Mouse (Mus musculus) frontal cortex, postnatal 14 days (tissue): ENCODE measurements around the gene Mrtfa.

Experiments
- DNase-seq, 2 experiments: peaks; one replicate each; pipeline ENCODE4 v3.0.0; 2022; ENCODE audit warnings: low spot score in 2 of 2

The Mrtfa gene

DNA sequence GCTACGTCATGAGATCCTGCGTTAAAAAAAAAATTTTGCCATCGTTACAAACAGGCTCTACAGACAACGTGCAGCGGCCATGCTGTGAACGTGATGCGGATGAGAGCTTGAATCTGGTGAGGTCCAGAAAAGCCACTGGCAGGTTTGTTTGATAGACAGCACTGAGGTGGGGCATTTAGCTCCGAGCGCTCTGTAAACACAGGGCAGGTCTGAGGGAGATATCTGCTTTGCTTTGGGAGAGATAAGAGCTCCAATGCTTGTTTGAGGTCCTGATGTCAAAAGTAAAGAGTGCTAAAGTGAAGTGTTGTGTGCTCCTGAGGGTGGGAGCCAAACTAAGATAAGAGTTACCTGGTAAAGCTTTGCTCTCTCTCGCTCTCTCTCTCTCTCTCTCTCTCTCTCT lies 6.6 kb upstream of the Mrtfa start:
- no peak for DNase-seq

DNA sequence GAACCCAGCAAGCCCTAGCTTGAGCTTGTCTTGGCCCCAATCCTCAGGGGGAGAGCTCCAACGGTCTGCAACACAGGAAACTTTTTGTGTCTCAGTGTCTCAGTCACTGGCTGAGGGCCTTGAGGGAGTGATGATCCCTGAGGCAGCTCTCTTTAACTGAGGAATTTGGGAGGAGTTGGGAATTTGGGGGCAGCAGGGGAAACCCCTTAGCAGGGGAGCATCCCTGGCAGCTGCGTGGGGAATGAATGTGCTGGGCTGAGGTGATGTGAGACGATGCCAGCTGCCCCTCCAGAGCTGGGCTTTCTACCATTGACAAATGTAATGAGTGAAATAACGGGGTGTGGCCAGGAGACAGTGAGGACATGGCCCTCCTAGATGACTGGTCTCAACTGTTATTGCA lies 4.9 kb upstream of the Mrtfa start:
- no peak for DNase-seq

GRCm38 (mm10) chr15:81194791-81195190 lies 4.2 kb upstream of the Mrtfa start:
- no peak for DNase-seq

- no peak for DNase-seq
Observed at GRCm38 (mm10) chr15:81192858-81193257, 2.3 kb upstream of the Mrtfa start.

DNA sequence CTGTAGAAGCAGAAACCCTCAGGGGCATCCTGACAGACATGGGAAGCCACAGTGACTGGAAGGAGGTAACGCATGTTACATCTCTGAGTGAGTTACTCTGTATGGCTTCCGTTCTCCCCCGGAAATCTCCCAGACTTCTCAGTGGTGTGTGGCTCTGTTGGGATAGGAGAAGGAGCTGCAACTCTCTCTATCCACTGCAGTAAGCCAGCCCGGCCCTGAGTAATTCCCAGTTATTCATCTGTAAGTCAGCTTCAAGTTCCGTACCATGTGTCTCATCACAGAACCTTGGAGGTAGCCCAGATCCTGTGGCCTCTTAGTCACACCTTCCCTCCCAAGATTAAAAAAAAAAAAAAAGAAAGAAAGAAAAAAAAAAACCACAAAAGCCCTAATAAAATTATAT lies 1.8 kb upstream of the Mrtfa start:
- DNase-seq = no peak

DNA sequence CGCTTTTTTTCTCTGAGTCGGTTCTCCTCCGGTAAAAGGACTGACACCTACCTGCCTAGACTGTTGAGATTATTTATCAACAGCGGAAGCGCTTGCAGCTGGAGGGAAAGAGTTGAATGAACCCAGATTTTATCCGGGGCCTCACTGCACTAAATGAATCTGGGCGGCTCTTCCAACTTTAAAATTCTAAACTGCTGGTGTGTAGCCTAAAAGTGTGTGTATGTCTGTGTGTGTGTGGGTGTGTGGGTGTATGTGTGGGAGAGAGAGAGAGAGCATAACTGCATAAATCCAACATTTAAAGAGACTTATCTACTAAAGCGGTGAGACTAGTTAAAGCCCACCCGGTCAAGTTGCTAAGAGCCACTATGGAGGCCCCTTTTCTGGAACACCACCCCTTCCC lies 746 bp upstream of the Mrtfa start:
- DNase-seq = no peak

GRCm38 (mm10) chr15:81190011-81190629 lies 437 bp downstream of the Mrtfa start:
- peak in 1 of 2 experiments; percentile 25 for DNase-seq

DNA sequence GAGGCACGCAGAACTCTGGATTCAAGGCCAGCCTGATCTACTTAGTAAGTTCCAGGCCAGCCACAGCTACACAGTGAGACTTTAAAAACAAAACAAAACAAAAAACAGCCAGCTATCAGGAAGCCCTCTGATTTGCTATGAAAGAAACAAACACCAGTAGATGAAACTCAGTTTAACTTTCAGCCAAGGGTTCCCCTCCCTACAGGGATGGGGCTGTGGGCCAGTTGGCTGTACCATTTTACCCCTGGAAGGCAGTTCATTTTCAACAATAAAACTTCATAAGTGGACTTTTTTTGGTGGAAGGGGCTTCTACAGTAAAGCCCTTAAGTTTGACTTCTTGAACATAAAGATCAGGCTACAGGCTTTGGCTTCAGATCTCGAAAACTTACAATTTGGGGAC lies 1.5 kb downstream of the Mrtfa start:
- no peak for DNase-seq

- DNase-seq = no peak
Observed at GRCm38 (mm10) chr15:81184913-81185312, 5.6 kb downstream of the Mrtfa start.

- DNase-seq = no peak
Observed at GRCm38 (mm10) chr15:81181233-81181632, 9.3 kb downstream of the Mrtfa start.

GRCm38 (mm10) chr15:81179523-81179922 lies 11.0 kb downstream of the Mrtfa start:
- no peak for DNase-seq

DNA sequence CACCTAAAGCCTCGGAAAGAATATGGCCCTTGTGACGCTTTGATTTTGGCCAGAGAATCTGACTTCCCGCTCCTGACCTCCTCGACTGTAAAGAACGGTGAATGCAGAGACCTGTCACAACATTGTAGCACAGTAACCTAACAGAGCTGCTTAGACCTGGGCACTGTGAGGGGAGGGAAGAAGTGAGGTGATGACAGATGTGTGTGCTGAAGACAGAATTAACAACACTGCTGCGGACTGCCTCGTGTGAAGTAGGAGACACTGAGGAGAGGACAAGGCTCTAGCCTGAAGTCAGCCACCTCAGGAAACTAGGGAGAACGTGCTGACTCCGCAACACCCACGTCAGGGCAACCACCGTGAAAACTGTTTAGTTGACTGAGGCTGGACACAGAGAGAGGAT lies 11.9 kb downstream of the Mrtfa start:
- DNase-seq = no peak

GRCm38 (mm10) chr15:81177860-81178259 lies 12.7 kb downstream of the Mrtfa start:
- no peak for DNase-seq

GRCm38 (mm10) chr15:81175633-81176032 lies 14.9 kb downstream of the Mrtfa start:
- DNase-seq = no peak

DNA sequence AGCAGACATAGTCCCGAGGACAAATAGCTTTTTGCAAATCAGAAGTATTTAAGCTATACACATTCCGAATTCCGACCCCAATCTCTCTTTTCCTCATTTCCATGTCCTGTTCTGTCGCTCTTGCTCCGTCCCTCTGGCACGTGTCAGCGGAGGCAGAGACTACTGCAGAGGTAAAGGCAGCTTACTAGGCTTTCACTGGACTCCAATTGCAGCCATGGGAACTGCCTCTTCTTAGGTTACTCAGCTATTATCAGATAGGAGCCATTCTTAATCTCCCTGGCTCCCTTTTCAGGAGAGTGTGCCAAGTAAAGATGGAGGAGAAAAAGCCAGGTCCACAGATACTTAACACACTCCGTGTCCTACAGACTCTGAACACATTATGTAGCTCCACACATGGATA lies 18.3 kb downstream of the Mrtfa start:
- no peak for DNase-seq

- DNase-seq = no peak
Observed at GRCm38 (mm10) chr15:81168735-81169134, 21.8 kb downstream of the Mrtfa start.

- no peak for DNase-seq
Observed at GRCm38 (mm10) chr15:81167831-81168230, 22.7 kb downstream of the Mrtfa start.

DNA sequence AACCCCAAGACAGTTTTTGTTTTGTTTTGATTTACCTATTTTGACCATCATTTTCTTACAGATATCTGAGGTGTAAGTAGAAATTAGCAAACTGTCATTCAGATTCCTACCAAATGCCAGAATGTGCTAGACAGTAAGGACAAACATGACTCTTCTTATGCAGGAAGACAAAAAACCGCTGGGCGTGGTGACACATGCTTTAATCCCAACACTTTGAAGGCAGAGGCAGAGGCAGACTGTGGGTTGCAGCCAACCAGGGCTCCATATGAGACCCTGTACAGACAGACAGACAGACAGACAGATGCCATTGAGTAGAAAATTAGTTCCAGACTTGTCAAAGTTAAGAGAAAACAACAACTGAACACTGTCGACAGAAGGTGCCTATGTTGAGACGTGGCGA lies 24.3 kb downstream of the Mrtfa start:
- DNase-seq = no peak

DNA sequence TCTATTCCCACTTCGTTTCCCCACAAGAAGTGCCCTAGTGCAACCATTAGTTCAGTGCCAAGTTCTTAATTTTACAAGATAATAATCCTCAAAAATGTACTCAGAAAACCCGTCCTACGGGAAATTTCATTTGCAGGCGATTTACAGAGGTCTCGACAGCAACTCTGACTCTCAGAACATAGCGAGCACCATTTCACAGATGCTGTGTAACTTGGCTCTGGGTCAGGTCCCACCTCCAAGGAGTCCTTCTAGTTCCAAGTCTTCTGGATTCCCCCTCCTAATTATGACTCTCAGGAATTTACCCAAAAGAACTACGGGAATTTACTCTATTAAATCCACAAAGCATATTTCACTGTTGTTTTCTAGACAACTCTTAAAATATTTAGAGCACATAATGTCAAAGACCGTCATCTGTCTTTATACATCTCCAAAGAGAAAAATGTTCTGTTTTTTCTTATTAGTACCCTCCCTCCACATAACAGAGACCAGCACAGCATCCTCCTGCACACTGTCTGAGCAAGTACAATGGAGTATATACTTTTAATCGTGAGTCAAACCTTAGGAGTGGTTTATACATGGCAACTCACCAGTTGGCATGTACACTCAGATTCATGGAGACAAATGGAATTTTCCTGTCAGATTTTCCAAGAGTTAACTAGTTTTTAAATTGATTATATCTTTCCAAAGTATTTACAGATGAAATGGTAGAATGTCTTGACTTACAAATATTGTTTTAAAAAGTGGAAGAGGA lies 25.8 kb downstream of the Mrtfa start:
- no peak for DNase-seq

- DNase-seq = no peak
Observed at GRCm38 (mm10) chr15:81161571-81161970, 29.0 kb downstream of the Mrtfa start.

DNA sequence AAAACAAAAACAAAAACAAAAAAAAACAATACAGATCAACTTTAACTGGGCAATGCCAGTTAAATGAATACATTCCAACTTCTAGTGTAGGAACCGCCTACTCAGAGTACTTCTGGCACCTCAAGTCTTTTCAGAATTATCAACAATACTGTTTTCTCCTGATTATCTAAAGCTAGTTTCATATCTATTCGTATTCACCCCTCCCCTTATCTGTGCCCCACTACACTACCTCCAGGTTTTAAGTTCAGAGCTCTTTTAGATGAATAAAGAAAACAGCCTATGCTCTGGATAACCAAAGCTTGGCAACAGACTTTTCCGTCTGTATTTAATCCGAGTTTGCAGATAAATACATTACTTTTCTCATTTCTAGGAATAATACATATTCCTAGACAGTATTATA lies 29.9 kb downstream of the Mrtfa start:
- DNase-seq = no peak

- DNase-seq = no peak
Observed at GRCm38 (mm10) chr15:81159212-81159611, 31.3 kb downstream of the Mrtfa start.

DNA sequence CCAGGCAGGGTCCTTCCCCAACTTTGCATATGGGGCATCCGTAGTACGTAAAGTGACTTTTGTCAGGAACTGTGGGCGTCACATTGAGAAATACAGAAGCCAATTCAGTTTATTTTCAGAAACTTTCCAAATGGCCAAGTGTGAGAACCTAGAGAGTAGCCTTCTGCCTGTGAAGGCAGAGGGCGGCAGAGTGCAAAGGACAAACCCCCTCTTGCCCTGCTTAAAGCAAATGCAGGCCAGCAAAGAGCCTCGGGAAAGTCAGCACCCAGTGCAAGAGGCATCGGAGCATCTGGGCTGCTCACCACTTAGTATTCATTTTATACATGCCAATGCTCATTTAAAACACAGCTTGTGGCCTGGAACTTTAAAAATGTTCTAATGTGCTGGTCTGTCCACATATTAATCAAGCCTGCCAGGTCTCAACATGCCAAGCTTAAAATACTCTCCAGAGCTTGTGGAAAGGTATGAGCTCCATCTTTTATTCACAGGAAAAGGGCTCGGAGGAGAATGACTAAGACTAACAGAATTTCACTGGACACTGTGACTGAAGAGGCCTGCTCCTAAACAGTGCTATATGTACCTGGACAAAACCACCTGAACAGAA lies 31.9 kb downstream of the Mrtfa start:
- DNase-seq = no peak
